Mouse (Mus musculus): Measurements from ENCODE around the gene Ing5. TPM values are rescaled to one million over a fixed set of nuclear protein-coding genes. Genes with fewer than 3 reads are reported as not detected.
"Not testable (repeated sequence)": the region's sequence is repeated elsewhere in the genome, so short reads cannot be mapped to it uniquely, and the experiment has no call there.

Ing5 gene
- polyA plus RNA-seq, 1 experiment from 2014 or later = 8.1 TPM

- Histone ChIP-seq H3K9ac (replicated peaks; ENCODE audit: low read depth) (no peak overlapping the region), H3K9me3 (ENCODE audit: low read length) (no peaks in the 10 kb centered on the region), H3K4me1 (ENCODE audit: insufficient read depth, low read depth, low read length) (no peaks in the 10 kb centered on the region), H3K27ac (ENCODE audit: low read length) (no peak overlapping the region), H3K36me3 (ENCODE audit: insufficient read depth, low read length) (no peaks in the 10 kb centered on the region), H3K27me3 (replicated peaks; ENCODE audit: insufficient read depth, low read length) (no peaks in the 10 kb centered on the region), H3K4me3 (ENCODE audit: low read depth, low read length) (no peak overlapping the region), H3K4me2 (replicated peaks; ENCODE audit: low read depth, low read length) (no peak overlapping the region)
- TF ChIP-seq EP300 (IDR thresholded peaks at IDR 0.05) = no peak
- TF ChIP-seq CTCF (IDR thresholded peaks at IDR 0.05) = no peak
- ATAC-seq (no peak), DNase-seq (ENCODE audit: low spot score) (no peak)
- whole genome bisulfite sequencing = 89% methylated on average over 4 of the region's 4 CpGs
Measured at GRCm38 (mm10) chr1:93835211-93835610, 31.4 kb downstream of the Ing5 start.

- H3K27me3 ChIP-seq (replicated peaks; ENCODE audit: insufficient read depth, low read length) = no peaks in the 10 kb centered on the region
- 92% methylated on average over 6 of the region's 6 CpGs for WGBS
- no peaks in the 10 kb centered on the region for H3K36me3 ChIP-seq (ENCODE audit: insufficient read depth, low read length)
Measured at GRCm38 (mm10) chr1:93835876-93836531, 32.2 kb downstream of the Ing5 start.

GRCm38 (mm10) chr1:93836532-93836913 lies 32.8 kb downstream of the Ing5 start:
- WGBS = 87% methylated on average over 2 of the region's 2 CpGs
- no peaks in the 10 kb centered on the region for H3K4me1 ChIP-seq (ENCODE audit: insufficient read depth, low read depth, low read length)
- no peak overlapping the region for H3K27ac ChIP-seq (ENCODE audit: low read length)
- H3K36me3 ChIP-seq (ENCODE audit: insufficient read depth, low read length) = no peaks in the 10 kb centered on the region
- TF ChIP-seq EP300 (IDR thresholded peaks at IDR 0.05) = no peak
- TF ChIP-seq CTCF (IDR thresholded peaks at IDR 0.05) = no peak
- DNase-seq (ENCODE audit: low spot score) (no peak), ATAC-seq (no peak)
- no peak overlapping the region for H3K4me2 ChIP-seq (replicated peaks; ENCODE audit: low read depth, low read length)
- no peaks in the 10 kb centered on the region for H3K9me3 ChIP-seq (ENCODE audit: low read length)
- no peak overlapping the region for H3K4me3 ChIP-seq (ENCODE audit: low read depth, low read length)
- no peak overlapping the region for H3K9ac ChIP-seq (replicated peaks; ENCODE audit: low read depth)
- no peaks in the 10 kb centered on the region for H3K27me3 ChIP-seq (replicated peaks; ENCODE audit: insufficient read depth, low read length)

More at GRCm38 (mm10) chr1:93835876-93836531, 32.2 kb downstream of the Ing5 start:
- no peak overlapping the region for H3K9ac ChIP-seq (replicated peaks; ENCODE audit: low read depth)
- H3K9me3 ChIP-seq (ENCODE audit: low read length) = no peaks in the 10 kb centered on the region
- no peak for ATAC-seq
- TF ChIP-seq EP300 (IDR thresholded peaks at IDR 0.05) (no peak), CTCF (IDR thresholded peaks at IDR 0.05) (no peak)
- H3K4me1 ChIP-seq (ENCODE audit: insufficient read depth, low read depth, low read length) = no peaks in the 10 kb centered on the region
- no peak overlapping the region for H3K4me3 ChIP-seq (ENCODE audit: low read depth, low read length)
- no peak overlapping the region for H3K27ac ChIP-seq (ENCODE audit: low read length)
- H3K4me2 ChIP-seq (replicated peaks; ENCODE audit: low read depth, low read length) = no peak overlapping the region
- DNase-seq (ENCODE audit: low spot score) = no peak

DNA sequence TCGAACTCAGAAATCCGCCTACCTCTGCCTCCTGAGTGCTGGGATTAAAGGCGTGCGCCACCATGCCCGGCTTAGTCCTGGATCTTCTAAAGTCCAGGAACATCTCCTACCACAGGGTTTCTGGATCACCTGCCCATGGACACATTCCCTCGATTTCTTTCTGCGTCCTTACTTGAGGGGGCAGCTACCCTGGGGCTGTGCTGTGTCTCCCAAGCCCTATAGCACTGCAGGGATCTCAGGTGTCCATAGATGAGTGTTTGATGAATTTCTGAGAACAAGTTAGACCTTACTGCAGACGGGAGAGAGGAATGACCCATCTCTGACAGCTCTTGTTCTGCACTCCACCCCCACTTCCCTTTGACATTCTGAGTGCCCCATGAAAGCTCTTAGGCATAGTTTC lies 33.6 kb downstream of the Ing5 start:
- Histone ChIP-seq H3K9me3 (ENCODE audit: low read length) (no peaks in the 10 kb centered on the region), H3K4me3 (ENCODE audit: low read depth, low read length) (no peak overlapping the region), H3K27me3 (replicated peaks; ENCODE audit: insufficient read depth, low read length) (no peaks in the 10 kb centered on the region), H3K4me2 (replicated peaks; ENCODE audit: low read depth, low read length) (no peak overlapping the region), H3K9ac (replicated peaks; ENCODE audit: low read depth) (no peak overlapping the region), H3K4me1 (ENCODE audit: insufficient read depth, low read depth, low read length) (no peaks in the 10 kb centered on the region), H3K36me3 (ENCODE audit: insufficient read depth, low read length) (no peaks in the 10 kb centered on the region), H3K27ac (ENCODE audit: low read length) (no peak overlapping the region)
- DNase-seq (ENCODE audit: low spot score) (no peak), ATAC-seq (no peak)
- 89% methylated on average over 8 of the region's 8 CpGs for WGBS
- TF ChIP-seq EP300 (IDR thresholded peaks at IDR 0.05) = 0 out of 2 replicates have a peak, but pooled peaks have one; percentile 17
- no peak for TF ChIP-seq CTCF (IDR thresholded peaks at IDR 0.05)

DNA sequence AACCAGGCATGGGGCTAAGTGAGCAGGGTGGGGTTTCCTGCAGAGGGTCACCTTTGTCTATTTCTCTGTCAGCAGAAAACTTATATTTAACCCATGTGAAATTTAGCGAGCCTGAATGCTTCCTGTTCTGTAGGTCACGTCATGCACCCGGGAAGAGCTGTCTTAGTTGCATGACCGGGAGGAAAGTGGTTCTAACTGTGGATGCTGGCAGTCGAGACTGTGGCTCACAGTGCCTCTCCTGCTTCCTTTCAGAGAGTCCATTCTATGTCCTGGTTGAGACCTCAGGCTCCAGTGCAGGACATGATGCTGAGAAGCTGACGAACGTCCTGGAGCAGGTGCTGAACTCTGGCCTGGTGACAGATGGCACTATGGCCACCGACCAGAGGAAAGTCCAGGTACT lies 34.8 kb downstream of the Ing5 start:
- not testable (repeated sequence) for DNase-seq (ENCODE audit: low spot score); H3K36me3 ChIP-seq (ENCODE audit: insufficient read depth, low read length); H3K4me3 ChIP-seq (ENCODE audit: low read depth, low read length); H3K9ac ChIP-seq (replicated peaks; ENCODE audit: low read depth); ATAC-seq; H3K27ac ChIP-seq (ENCODE audit: low read length); H3K27me3 ChIP-seq (replicated peaks; ENCODE audit: insufficient read depth, low read length); H3K4me2 ChIP-seq (replicated peaks; ENCODE audit: low read depth, low read length); H3K9me3 ChIP-seq (ENCODE audit: low read length); H3K4me1 ChIP-seq (ENCODE audit: insufficient read depth, low read depth, low read length)
- WGBS = 88% methylated on average over 5 of the region's 8 CpGs

- H3K4me2 ChIP-seq (replicated peaks; ENCODE audit: low read depth, low read length); H3K27ac ChIP-seq (ENCODE audit: low read length); H3K36me3 ChIP-seq (ENCODE audit: insufficient read depth, low read length); H3K9me3 ChIP-seq (ENCODE audit: low read length); H3K27me3 ChIP-seq (replicated peaks; ENCODE audit: insufficient read depth, low read length); H3K4me1 ChIP-seq (ENCODE audit: insufficient read depth, low read depth, low read length); H3K9ac ChIP-seq (replicated peaks; ENCODE audit: low read depth); H3K4me3 ChIP-seq (ENCODE audit: low read depth, low read length); DNase-seq (ENCODE audit: low spot score): not testable (repeated sequence)
- WGBS = 45% methylated on average over 1 of the region's 3 CpGs
- peak; percentile 68 for ATAC-seq
Measured at GRCm38 (mm10) chr1:93845766-93846366, 42.1 kb downstream of the Ing5 start.

DNA sequence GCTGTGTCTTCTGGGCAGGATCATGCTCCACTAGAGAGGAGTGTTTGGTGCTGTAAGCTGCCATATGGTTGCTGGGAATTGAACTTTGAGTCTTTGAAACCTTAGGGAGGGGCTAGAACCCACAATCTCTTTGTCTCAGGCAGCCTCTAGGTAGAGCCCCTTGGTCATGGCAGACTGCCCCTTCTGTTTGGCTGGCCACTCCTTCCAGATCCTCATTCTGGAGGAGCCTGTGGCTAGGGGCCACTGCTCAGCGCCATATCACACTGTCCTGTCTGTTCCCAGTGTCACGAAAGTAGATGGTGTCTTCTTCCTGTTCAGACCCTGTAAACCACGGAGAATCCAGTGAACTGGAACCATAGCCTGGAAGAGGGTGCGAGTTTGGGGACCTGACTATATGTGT lies 52.0 kb downstream of the Ing5 start:
- WGBS = 81% methylated on average over 4 of the region's 4 CpGs
- not testable (repeated sequence) for ATAC-seq; H3K4me1 ChIP-seq (ENCODE audit: insufficient read depth, low read depth, low read length); H3K9me3 ChIP-seq (ENCODE audit: low read length); H3K36me3 ChIP-seq (ENCODE audit: insufficient read depth, low read length); H3K27ac ChIP-seq (ENCODE audit: low read length); DNase-seq (ENCODE audit: low spot score); H3K9ac ChIP-seq (replicated peaks; ENCODE audit: low read depth); H3K4me2 ChIP-seq (replicated peaks; ENCODE audit: low read depth, low read length); H3K4me3 ChIP-seq (ENCODE audit: low read depth, low read length); H3K27me3 ChIP-seq (replicated peaks; ENCODE audit: insufficient read depth, low read length)
